In the genomic region with DNA sequence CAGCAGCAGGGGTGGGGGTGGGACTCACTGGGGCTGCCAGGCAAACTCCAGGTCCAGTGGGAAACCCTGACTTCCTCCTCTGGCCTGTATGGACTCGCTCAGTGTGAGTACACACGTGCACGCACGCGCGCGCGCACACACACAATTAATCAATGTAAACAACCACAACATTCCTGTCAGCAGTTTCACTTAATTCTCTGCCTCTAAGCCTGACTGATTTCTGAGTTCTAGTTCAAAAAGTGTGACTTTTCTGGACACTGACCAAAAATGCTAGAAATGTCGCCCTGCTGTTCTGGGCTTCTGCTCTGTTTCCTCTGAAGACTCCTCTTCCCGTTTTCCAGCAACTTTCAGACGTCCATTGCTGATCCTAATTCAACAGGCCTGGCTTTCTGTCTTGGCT, we compare ENCODE assay signal across 18 mouse cellular contexts. TPM values are rescaled to one million over a fixed set of nuclear protein-coding genes. Genes with fewer than 3 reads are reported as not detected.
DNase-seq lines count a peak whose midpoint lies in the region; ATAC-seq and TF ChIP-seq lines count a peak whose summit lies in the region.
"Had no signal": no experiment of that assay in that cellular context is flagged by ENCODE, and none has a peak within 500 bp of the region (broad histone marks: within the 10 kb centered on the region; RNA-seq: fewer than 3 reads in every experiment).

No protein-coding gene starts in this region.

- no peak overlapping the region for H3K4me3 ChIP-seq in lung, embryonic 14.5 days (ENCODE audit: low read depth, low read length)
- H3K4me3 ChIP-seq in ES-E14 (ENCODE audit: insufficient read depth in 1 of 2, low read depth in 1 of 2, low read length in 2 of 2, poor library complexity in 1 of 2, severe bottlenecking in 1 of 2), result no peak overlapping the region
- no peak overlapping the region for H3K4me3 ChIP-seq in brown adipose tissue, adult 24 weeks (ENCODE audit: insufficient read depth, low read depth, low read length)
- H3K4me3 ChIP-seq: liver, embryonic 13.5 days had no signal

- peak; percentile 71 for DNase-seq in lung, embryonic 14.5 days
- no peak for DNase-seq in lung, postnatal 36 days
- DNase-seq in ES-E14 (ENCODE audit: low read depth, low spot score), result no peak
- peak; percentile 72 for DNase-seq in kidney, postnatal 10 days
- no peak for DNase-seq in left cerebral cortex, postnatal 10 days (ENCODE audit: extremely low spot score in 1 of 2, low spot score in 2 of 2)
- no peak for DNase-seq in left cerebral cortex, adult 8-10 months (ENCODE audit: low spot score in 2 of 2)
- DNase-seq: adrenal gland, adult 8-10 months; cerebellum, postnatal 10 days; forebrain, postnatal 0 days; gastrocnemius, postnatal 25 days; layer of hippocampus, adult 9-11 months; liver, embryonic 13.5 days; spleen, adult 18-20 months had no signal

- no peak overlapping the region for H3K9ac ChIP-seq in lung, embryonic 14.5 days
- H3K9ac ChIP-seq in ES-E14 (ENCODE audit: insufficient read depth, low read depth, low read length, poor library complexity, severe bottlenecking), result peak overlapping the region; percentile 4
- H3K9ac ChIP-seq: forebrain, postnatal 0 days; liver, embryonic 13.5 days had no signal

- 67% methylated on average over 11 of the region's 11 CpGs for WGBS in lung, embryonic 14.5 days

- intact Hi-C loops in left cerebral cortex, postnatal 10 days (cut with DNase I), result loop anchor here (5.0 kb wide), 1 partner anchor 135 kb away; no protein-coding TSS in a partner anchor

- TF ChIP-seq CTCF in lung, embryonic 14.5 days (IDR thresholded peaks at IDR 0.05; ENCODE audit: low read depth), result no peak

- in situ Hi-C loops in ES-E14 (cut with MboI; ENCODE audit: low sequenced_read_pairs in 2 of 2, unreplicated experiment in 2 of 2), result loop anchor here in 1 of 2 experiments (10.0 kb wide), 1 partner anchor 277 kb away; no protein-coding TSS in a partner anchor

- no peak for ATAC-seq in lung, embryonic 14.5 days (ENCODE audit: insufficient read depth)
- ATAC-seq: forebrain, postnatal 0 days; hindbrain, embryonic 16.5 days had no signal

- H3K4me1 ChIP-seq in lung, embryonic 14.5 days (ENCODE audit: insufficient read depth), result 0 out of 2 replicates have a peak, but pooled peaks cover 3% of the 10 kb centered on the region
- peaks cover 17 to 32% of the 10 kb centered on the region in 2 experiments for H3K4me1 ChIP-seq in ES-E14 (ENCODE audit: control insufficient read depth in 2 of 2, insufficient read depth in 2 of 2, low read length in 2 of 2, poor library complexity in 1 of 2)
- H3K4me1 ChIP-seq in brown adipose tissue, adult 24 weeks (ENCODE audit: control insufficient read depth, insufficient read depth, insufficient read length, low read length), result peaks cover 13% of the 10 kb centered on the region

- H3K36me3 ChIP-seq in lung, embryonic 14.5 days (ENCODE audit: insufficient read depth), result no peaks in the 10 kb centered on the region
- H3K36me3 ChIP-seq in ES-E14 (ENCODE audit: control insufficient read depth, insufficient read depth, low read length, poor library complexity, severe bottlenecking), result peaks cover 3% of the 10 kb centered on the region; the same call in 1 of the 2 replicates
- H3K36me3 ChIP-seq: liver, embryonic 13.5 days had no signal

- no peaks in the 10 kb centered on the region for H3K9me3 ChIP-seq in lung, embryonic 14.5 days (ENCODE audit: low read depth, low read length)
- H3K9me3 ChIP-seq in ES-E14 (ENCODE audit: control insufficient read depth, insufficient read depth, low read depth, low read length), result no peaks in the 10 kb centered on the region
- H3K9me3 ChIP-seq: liver, embryonic 13.5 days had no signal

- 0 out of 2 replicates have a peak overlapping the region, but pooled peaks have one; percentile 20 for H3K27ac ChIP-seq in lung, embryonic 14.5 days (ENCODE audit: low read depth)
- peak overlapping the region; percentile 11 for H3K27ac ChIP-seq in ES-E14 (ENCODE audit: insufficient read depth, low read depth, low read length, poor library complexity, severe bottlenecking)
- peak overlapping the region; percentile 54 for H3K27ac ChIP-seq in brown adipose tissue, adult 24 weeks (replicated peaks; ENCODE audit: low read depth, low read length)
- H3K27ac ChIP-seq: liver, embryonic 13.5 days had no signal

- H3K27me3 ChIP-seq in lung, embryonic 14.5 days (ENCODE audit: insufficient read depth, low read length), result no peaks in the 10 kb centered on the region
- H3K27me3 ChIP-seq: CH12.LX; liver, embryonic 13.5 days had no signal

- no peak overlapping the region for H3K4me2 ChIP-seq in lung, embryonic 14.5 days
- H3K4me2 ChIP-seq: liver, embryonic 13.5 days had no signal

TF ChIP-seq in ES-E14, 5 proteins besides CTCF, POLR2A, EP300 and RAD21:
- TF ChIP-seq HCFC1 (IDR thresholded peaks at IDR 0.05; ENCODE audit: borderline replicate concordance, insufficient read depth, low read length) (no peak), MAFK (IDR thresholded peaks at IDR 0.05; ENCODE audit: insufficient read depth, low read depth, low read length) (no peak), CHD2 (IDR thresholded peaks at IDR 0.05; ENCODE audit: low read depth, low read length) (no peak), ZNF384 (IDR thresholded peaks at IDR 0.05; ENCODE audit: low read depth, low read length) (no peak), ZC3H11A (IDR thresholded peaks at IDR 0.05; ENCODE audit: borderline replicate concordance, low read depth, low read length) (no peak)

RNA-seq across cellular contexts. Expression of gene Spen, which starts 23.9 kb away (rescaled TPM):
- polyA plus RNA-seq in lung, embryonic 14.5 days (2014; fragmentation: Nextera tagmentation; extraction: Ambion mirVana), result 15.4 and 15.9 TPM in 2 replicates
- total RNA-seq in ES-E14 (2012; rRNA removed), result 51.5 and 58.6 TPM in 2 replicates
- 9.5 and 15.2 TPM in 2 replicates for polyA plus RNA-seq in brown adipose tissue, adult 24 weeks (2012; ENCODE audit: insufficient read depth, insufficient read length, missing spikeins)
- 10 to 100 TPM; 56.8 to 59.9 TPM for total RNA-seq in left cerebral cortex, postnatal 10 days (2021)
- 10 to 100 TPM; 57.2 to 66.6 (median 62.1) TPM for total RNA-seq in left cerebral cortex, adult 8-10 months (2022)

RNA-seq across cellular contexts. Expression of gene Fblim1, which starts 43.6 kb away (rescaled TPM):
- polyA plus RNA-seq in lung, embryonic 14.5 days (2014; fragmentation: Nextera tagmentation; extraction: Ambion mirVana), result 83.6 and 89.2 TPM in 2 replicates
- 71.3 and 112 TPM in 2 replicates for total RNA-seq in ES-E14 (2012; rRNA removed)
- polyA plus RNA-seq in brown adipose tissue, adult 24 weeks (2012; ENCODE audit: insufficient read depth, insufficient read length, missing spikeins), result 2.1 and 3.6 TPM in 2 replicates
- total RNA-seq in left cerebral cortex, postnatal 10 days (2021), result 1 to 10 TPM; 4.4 to 6.0 TPM
- 1 to 10 TPM; 1.3 to 3.0 (median 2.1) TPM for total RNA-seq in left cerebral cortex, adult 8-10 months (2022)
- total RNA-seq: megakaryocyte-erythroid progenitor cell, adult 5-6 weeks; monocyte, adult 5-6 weeks had no signal

RNA-seq across cellular contexts. Expression of gene Tmem82, which starts 56.2 kb away (rescaled TPM):
- 0.38 and 0.50 TPM in 2 replicates for polyA plus RNA-seq in lung, embryonic 14.5 days (2014; fragmentation: Nextera tagmentation; extraction: Ambion mirVana)
- 3.9 and 10.1 TPM in 2 replicates for total RNA-seq in ES-E14 (2012; rRNA removed)
- polyA plus RNA-seq in brown adipose tissue, adult 24 weeks (2012; ENCODE audit: insufficient read depth, insufficient read length, missing spikeins), result 1.1 TPM in 1 of 2 replicates, not detected in the other
- under 1 TPM; 0.28 to 0.79 TPM for total RNA-seq in left cerebral cortex, postnatal 10 days (2021)
- 1 to 10 TPM in 1 of 4 experiments, under 1 TPM in 3; 0.43 to 1.1 (median 0.51) TPM for total RNA-seq in left cerebral cortex, adult 8-10 months (2022)
- total RNA-seq: monocyte, adult 5-6 weeks had no signal

Comparison
In these comparisons a context has a peak if more than half of its experiments do, and no peak if none do; other contexts are left out.
1. DNase-seq: peak in lung, embryonic 14.5 days (single experiment) and kidney, postnatal 10 days (single experiment); none in lung, postnatal 36 days (single experiment), ES-E14 (single experiment), left cerebral cortex, postnatal 10 days (0 of 2) and left cerebral cortex, adult 8-10 months (0 of 2).
2. RNA of gene Fblim1, which starts 43.6 kb away (total RNA-seq): 71.3 to 112 TPM in ES-E14; 4.4 to 6.0 TPM in left cerebral cortex, postnatal 10 days and 1.3 to 3.0 TPM in left cerebral cortex, adult 8-10 months; every median in the first group is over 10 times any median in the second.
3. Peak in every context shown above with its lines, with median percentiles within 50 percentile points of each other: H3K27ac ChIP-seq.